Mouse (Mus musculus): ENCODE results near the gene Cyp4f18.

- TF ChIP-seq CTCF (IDR thresholded peaks at IDR 0.05; ENCODE audit: insufficient read depth, low read length) = no peak
- no peak for TF ChIP-seq POLR2A (IDR thresholded peaks at IDR 0.05; ENCODE audit: borderline replicate concordance, extremely low read depth, low read depth, low read length)
Observed at GRCm38 (mm10) chr8:71966411-71966810, 43.0 kb downstream of the Cyp4f18 start.

Measured in lung, adult 2 months (tissue).